Mouse (Mus musculus) erythroblast, embryonic 14.5 days (primary cell): Measurements from ENCODE around the gene Fam219a.

Experiments
- GATA1 ChIP-seq: IDR thresholded peaks from 2 replicates; pipeline ENCODE4 v1.6.1; 2012; ENCODE audit warnings: low read length, inconsistent platforms, mixed read lengths
- TAL1 ChIP-seq: IDR thresholded peaks from 3 replicates; pipeline ENCODE4 v1.6.1; 2012; ENCODE audit warnings: low read length, inconsistent platforms, mixed read lengths

- TF ChIP-seq GATA1, result no peak
- TF ChIP-seq TAL1, result no peak
Observed at GRCm38 (mm10) chr4:41498921-41499391, 70.4 kb downstream of the Fam219a start.
